Mouse (Mus musculus): ENCODE measurements around the gene 2410131K14Rik.

2410131K14Rik gene

GRCm38 (mm10) chr5:118244606-118245443 is at the start of gene 2410131K14Rik, which contains the start of gene Rnft2:
Gene 2410131K14Rik (plus strand): TSS chr5:118245227.
Gene Rnft2 (minus strand): TSS chr5:118245116.
- ATAC-seq (ENCODE audit: low TSS enrichment) = peak; percentile 99

- no peak for ATAC-seq (ENCODE audit: low TSS enrichment)
Measured at GRCm38 (mm10) chr5:118197421-118197820, 47.6 kb upstream of the 2410131K14Rik start.

- ATAC-seq (ENCODE audit: low TSS enrichment) = no peak
Measured at GRCm38 (mm10) chr5:118199670-118200069, 45.4 kb upstream of the 2410131K14Rik start.

DNA sequence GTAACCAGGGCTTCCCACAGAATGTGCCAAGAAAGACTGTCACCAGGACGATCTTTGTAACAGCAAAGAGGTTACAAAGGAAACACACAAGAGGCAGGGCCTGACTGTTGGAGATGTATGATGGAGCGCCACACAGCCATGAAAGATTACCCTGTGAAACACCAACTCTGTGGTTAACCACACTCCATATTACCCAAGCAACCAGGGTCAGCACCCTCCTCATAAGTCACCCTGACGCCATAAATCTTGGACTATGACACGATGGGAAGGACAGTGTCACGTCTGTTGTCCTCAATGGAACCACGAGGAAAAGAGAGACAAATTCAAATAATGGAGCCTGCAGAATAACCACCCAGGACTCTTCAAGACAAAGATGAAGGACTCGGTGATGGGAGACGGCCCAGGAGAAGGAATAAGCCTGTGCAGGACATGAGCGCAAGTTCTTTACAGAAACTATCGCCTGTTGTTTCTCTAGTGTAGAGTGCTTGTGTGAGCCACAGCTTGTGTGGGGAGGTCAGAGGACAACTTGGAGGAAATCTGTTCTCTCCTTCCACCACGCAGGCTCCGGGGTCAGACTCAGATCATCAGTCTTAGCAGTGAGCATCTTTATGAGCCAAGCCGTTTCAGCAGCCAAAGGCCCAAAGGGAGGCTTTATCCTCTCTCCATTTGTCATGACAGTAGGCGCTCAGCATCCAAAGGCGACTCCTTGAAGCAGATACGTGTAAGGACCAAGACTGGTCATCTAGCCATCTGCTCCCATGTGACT is 40.2 kb upstream of the 2410131K14Rik start:
- ATAC-seq (ENCODE audit: low TSS enrichment) = no peak

DNA sequence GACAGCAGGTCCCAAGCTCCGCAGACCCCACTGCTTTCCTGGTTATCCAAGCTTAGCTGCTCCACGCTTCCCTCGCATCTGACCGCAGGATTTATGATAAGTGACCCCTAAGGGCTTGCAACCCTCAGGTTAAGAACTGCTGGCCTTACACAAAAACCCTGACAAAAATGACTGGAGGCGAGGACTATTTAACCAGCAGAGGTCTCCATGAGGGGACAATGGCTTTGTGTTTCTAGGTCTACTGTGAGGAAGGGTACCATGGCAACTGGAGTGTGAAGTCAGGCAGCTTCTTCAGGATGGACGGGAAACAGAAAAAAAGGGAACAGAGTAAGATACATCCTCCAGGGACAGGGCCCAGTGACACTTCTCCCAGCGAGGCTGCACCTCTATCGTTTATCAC is 39.2 kb upstream of the 2410131K14Rik start:
- ATAC-seq (ENCODE audit: low TSS enrichment) = no peak

DNA sequence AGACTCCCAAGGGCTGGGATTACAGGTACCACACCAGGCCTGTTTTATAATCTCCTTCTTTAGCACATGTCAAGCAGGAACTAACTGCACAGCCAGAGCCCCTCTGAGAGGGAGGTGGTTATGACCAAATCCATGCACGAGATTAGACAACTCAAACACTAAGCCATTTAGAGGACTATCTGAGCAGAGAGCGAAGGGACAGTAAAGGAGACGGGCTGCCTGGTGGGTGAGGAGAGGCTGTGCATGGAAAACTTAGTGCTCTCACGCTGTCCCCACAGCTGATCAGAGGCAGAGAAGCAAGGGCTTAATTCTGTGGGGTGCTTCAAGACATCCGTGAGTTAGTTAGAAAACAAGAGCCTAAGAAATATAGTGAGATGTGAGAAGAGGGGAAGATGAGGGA is 31.0 kb upstream of the 2410131K14Rik start:
- ATAC-seq (ENCODE audit: low TSS enrichment) = peak; percentile 53

GRCm38 (mm10) chr5:118214418-118215154 is 30.4 kb upstream of the 2410131K14Rik start:
- peak; percentile 94 for ATAC-seq (ENCODE audit: low TSS enrichment)

DNA sequence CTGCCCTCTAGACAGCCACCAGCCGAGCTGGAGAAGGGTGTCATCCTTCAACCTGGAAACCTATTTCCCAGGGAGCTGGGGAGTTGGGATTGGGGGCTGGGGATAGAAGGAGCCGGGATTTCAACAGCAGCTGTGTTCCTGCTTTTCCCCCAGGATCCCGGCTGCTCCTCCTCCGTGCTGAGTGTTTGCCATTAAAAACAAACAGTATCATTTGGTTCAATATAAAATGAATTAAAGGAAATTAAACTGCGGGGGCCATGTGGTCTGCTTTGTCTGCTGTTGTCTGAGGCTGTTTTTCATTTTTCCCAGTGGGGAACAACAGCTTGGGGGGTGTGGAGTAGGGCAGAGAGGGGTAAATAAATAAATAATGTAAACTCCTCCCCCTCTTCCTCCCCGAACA is 27.6 kb upstream of the 2410131K14Rik start:
- ATAC-seq (ENCODE audit: low TSS enrichment) = no peak

DNA sequence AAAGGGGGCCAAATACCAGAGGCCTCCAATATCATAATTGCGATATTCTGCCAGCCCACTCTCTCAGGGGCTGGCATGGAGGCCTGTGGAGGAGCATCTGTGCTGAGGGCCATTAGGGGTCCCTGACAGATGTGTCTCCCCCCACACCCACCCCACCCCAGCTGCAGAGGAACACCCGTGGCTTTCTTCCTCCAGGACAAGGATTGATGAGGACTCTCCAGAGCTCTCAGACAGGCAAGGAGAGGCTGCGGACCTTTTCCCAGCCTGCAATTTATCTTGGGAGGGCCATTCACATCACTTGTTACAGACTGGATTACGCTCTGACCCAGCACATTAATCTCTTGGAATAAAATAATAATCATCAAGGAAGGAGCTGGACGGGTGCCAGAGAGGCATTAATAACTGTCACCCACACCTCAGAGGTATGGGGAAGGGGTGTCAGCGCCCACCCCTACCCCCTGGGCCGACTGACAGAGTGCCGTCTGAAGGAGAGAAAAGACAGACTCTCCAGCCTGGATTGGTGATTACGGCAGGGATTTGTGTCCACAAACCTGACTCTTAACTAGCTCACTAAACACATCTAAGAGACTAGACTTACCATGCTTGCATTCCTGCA is 21.8 kb upstream of the 2410131K14Rik start:
- ATAC-seq (ENCODE audit: low TSS enrichment) = no peak

DNA sequence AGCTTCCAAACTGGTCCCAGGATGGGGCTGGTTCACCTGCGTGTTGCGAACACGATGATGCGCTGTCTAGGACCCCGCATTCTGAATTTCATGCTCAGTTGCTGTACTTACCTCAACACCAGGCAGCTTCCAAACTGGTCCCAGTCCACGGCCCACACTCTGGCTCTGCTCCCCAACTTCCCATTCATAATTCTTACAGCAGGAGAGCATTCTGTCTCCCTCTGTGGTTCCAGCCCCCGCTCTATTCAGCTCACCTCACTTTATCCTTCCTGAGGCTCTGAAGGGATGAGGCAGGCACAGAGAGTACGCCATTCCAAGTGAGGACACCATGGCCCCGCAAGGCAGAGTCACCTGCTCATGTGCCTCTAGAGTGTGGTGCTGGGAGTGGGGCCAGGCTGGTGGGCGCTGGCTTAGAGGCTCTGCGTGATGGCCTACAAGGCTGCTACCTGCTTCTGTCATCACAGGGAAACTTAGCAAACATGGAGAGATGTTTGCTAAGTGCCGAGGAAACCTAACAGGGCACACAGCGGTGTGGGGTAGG is 14.9 kb upstream of the 2410131K14Rik start:
- peak; percentile 97 for ATAC-seq (ENCODE audit: low TSS enrichment)

- ATAC-seq (ENCODE audit: low TSS enrichment) = no peak
Measured at GRCm38 (mm10) chr5:118236891-118237290, 8.1 kb upstream of the 2410131K14Rik start.

GRCm38 (mm10) chr5:118239671-118240070 is 5.4 kb upstream of the 2410131K14Rik start:
- ATAC-seq (ENCODE audit: low TSS enrichment) = no peak

DNA sequence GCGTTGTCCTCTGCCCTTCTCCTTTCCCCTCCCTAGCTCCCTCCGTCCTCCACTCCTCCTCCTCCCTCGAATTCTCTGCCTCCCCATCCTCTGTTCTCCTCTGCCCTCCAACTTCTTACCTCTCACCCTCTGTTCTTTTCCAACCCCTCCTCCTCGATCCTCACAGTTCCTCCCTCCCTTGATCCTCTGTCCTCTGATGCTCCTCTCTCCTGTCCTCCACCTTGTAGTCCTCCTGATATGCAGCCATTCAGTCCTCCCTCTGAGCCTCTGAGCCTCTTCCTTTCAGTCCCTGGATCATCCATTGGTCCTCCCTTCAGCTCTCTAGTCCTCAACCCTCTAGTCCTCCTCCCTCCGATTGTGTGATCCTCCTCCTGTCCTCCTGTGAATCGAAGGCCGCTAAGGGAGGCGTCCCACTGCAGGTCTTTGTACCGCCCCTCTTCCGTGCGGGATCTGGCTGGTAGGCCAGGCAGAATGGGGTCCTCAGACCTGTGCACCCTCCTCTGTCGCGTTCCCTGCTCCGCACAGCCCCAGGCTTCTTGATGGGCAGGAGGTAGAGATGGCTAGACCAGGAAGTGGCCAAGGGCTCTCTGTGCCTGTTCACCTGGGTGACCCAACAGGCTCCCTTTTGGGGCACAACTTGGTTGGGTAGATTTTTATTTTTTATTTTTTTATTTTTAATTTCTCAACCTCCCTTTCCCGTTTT is 730 bp downstream of the 2410131K14Rik start:
- ATAC-seq (ENCODE audit: low TSS enrichment) = peak; percentile 14; the same call in 1 of the 2 replicates

GRCm38 (mm10) chr5:118247378-118247777 is 2.4 kb downstream of the 2410131K14Rik start:
- no peak for ATAC-seq (ENCODE audit: low TSS enrichment)

- ATAC-seq (ENCODE audit: low TSS enrichment) = no peak
Measured at GRCm38 (mm10) chr5:118250987-118251386, 6.0 kb downstream of the 2410131K14Rik start.

DNA sequence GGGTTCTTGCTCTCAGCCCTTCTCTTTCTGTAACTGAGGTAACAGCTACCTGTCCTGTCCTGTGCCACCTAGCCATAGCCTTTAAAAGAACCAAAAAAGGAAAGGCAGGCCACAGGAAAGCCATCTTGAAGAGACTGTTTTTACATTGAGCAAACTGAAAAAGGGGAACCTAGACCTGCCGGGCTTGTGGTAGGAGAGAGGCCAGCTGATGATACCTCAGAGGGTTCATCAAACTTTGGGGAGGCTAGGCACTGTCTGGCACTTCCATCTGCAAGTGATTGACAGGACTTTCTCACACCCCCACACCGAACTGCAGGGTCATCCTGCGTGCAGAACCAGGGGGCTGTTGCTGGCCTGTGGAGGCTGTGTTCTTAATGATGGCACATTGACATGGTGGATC is 8.5 kb downstream of the 2410131K14Rik start:
- no peak for ATAC-seq (ENCODE audit: low TSS enrichment)

DNA sequence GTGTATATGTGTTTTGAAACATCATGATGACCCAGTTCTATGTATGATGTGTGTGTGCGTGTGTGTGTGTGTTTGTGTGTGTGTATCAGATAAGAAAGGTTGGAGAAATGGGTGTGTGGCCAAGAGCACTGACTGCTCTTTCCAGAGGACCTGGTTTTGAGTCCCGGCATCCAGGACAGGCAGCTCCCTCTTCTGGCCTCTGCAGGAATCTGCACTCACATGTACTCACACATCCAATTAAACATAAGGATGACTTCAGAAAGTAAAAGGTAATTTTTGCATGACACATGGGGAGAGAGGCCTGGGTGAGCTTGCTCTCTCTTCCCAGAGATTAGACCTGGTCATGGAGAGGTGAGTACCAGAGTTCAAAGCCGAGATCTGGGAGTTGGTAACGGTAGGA is 12.0 kb downstream of the 2410131K14Rik start:
- no peak for ATAC-seq (ENCODE audit: low TSS enrichment)

DNA sequence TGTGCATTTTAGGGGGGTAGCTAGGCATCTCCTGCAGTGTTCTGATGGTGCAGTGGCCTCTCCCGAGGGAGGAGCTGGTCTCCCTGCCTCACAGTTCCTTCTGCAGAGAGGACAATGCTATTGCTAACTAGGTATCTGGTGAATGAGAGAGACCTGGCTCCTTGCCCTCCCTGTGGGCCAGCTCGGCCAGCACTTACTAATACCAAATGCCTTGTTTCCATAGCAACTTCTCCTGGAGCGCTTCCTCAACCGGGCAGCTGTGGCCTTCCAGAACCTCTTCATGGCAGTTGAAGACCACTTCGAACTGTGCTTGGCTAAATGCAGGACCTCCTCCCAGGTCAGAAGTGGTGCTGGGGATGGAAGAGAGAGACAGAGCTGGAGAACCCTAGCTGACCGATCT is 14.1 kb downstream of the 2410131K14Rik start:
- ATAC-seq (ENCODE audit: low TSS enrichment) = no peak

GRCm38 (mm10) chr5:118259636-118260035 is 14.6 kb downstream of the 2410131K14Rik start:
- ATAC-seq (ENCODE audit: low TSS enrichment) = no peak

GRCm38 (mm10) chr5:118260055-118260454 is 15.0 kb downstream of the 2410131K14Rik start:
- ATAC-seq (ENCODE audit: low TSS enrichment) = no peak

GRCm38 (mm10) chr5:118260642-118261041 is 15.6 kb downstream of the 2410131K14Rik start:
- ATAC-seq (ENCODE audit: low TSS enrichment) = no peak
